Mouse (Mus musculus) left cerebral cortex, postnatal 10 days (tissue): ENCODE results near the gene Gm5728. TPM values are rescaled to one million over a fixed set of nuclear protein-coding genes. Genes with fewer than 3 reads are reported as not detected.
"Not testable (repeated sequence)": the region's sequence is repeated elsewhere in the genome, so short reads cannot be mapped to it uniquely, and the experiment has no call there.

ENCODE experiments used
- DNase-seq, 2 experiments: peaks; one replicate each; pipeline ENCODE4 v3.0.0; 2021 to 2022; ENCODE audit warnings: low spot score in 2 of 2, mixed read lengths in 1 of 2; ENCODE audit errors: extremely low spot score in 1 of 2
- intact Hi-C: fragments of 180-260 bp; cut with DNase I; formaldehyde crosslinking; loops from one replicate; pipeline ENCODE4 v1.15.1; 2025
- total RNA-seq, 2 experiments: library from RNA; stranded (reverse); gene quantifications; 2 replicates each; pipeline ENCODE4 v1.2.3; 2021

Gene Gm5728
- total RNA-seq, result not detected

GRCm38 (mm10) chr7:20375310-20375709 lies at the start of gene Gm5728:
TSS of gene Gm5728 (minus strand) at chr7:20375410.
- DNase-seq, intact Hi-C loops: not testable (repeated sequence)

GRCm38 (mm10) chr7:20417642-20418041 lies 42.4 kb upstream of the Gm5728 start, which contains the start of gene Vmn1r100:
TSS of gene Vmn1r100 (plus strand) at chr7:20417942.
- intact Hi-C loops, DNase-seq: not testable (repeated sequence)

- intact Hi-C loops, DNase-seq: not testable (repeated sequence)
Observed at GRCm38 (mm10) chr7:20333965-20334364, 41.2 kb downstream of the Gm5728 start, which contains the start of gene Gm4133. TSS of gene Gm4133 (minus strand) at chr7:20334065.

Other genes starting within 250 kb of the Gm5728 start
- not detected for gene Vmn1r93, start 236.3 kb downstream of the Gm5728 start, total RNA-seq
- not detected for gene Vmn1r94, start 207.0 kb downstream of the Gm5728 start, total RNA-seq
- gene Vmn1r95, start 181.7 kb downstream of the Gm5728 start, total RNA-seq, result not detected
- gene Gm6164, start 169.8 kb downstream of the Gm5728 start, total RNA-seq, result not detected
- not detected for gene Gm4498, start 141.6 kb downstream of the Gm5728 start, total RNA-seq
- not detected for gene Gm5890, start 112.6 kb downstream of the Gm5728 start, total RNA-seq
- not detected for gene Gm4133, start 41.3 kb downstream of the Gm5728 start, total RNA-seq
- gene Vmn1r100, start 42.5 kb upstream of the Gm5728 start, total RNA-seq, result not detected
- gene Vmn1r101, start 67.2 kb upstream of the Gm5728 start, total RNA-seq, result not detected
- gene Gm10670, start 99.5 kb upstream of the Gm5728 start, total RNA-seq, result not detected
- gene Vmn1r103, start 135.1 kb upstream of the Gm5728 start, total RNA-seq, result not detected
- gene Vmn1r104, start 158.4 kb upstream of the Gm5728 start, total RNA-seq, result not detected
- gene Gm5726, start 170.3 kb upstream of the Gm5728 start, total RNA-seq, result not detected
- gene Gm4141, start 200.8 kb upstream of the Gm5728 start, total RNA-seq, result not detected
- not detected for gene Gm4513, start 223.6 kb upstream of the Gm5728 start, total RNA-seq